Mouse (Mus musculus) layer of hippocampus, adult 9-10 months (tissue): Measurements from ENCODE around the gene Clrn2.

Source experiments
- DNase-seq: peaks from one replicate; pipeline ENCODE4 v3.0.0; 2022; ENCODE audit warnings: low spot score

Clrn2 gene

GRCm38 (mm10) chr5:45510071-45510470 lies 56.5 kb downstream of the Clrn2 start:
- DNase-seq: no peak

GRCm38 (mm10) chr5:45512908-45513307 lies 59.4 kb downstream of the Clrn2 start:
- DNase-seq: no peak

- DNase-seq: no peak
These were observed 60.0 kb downstream of the Clrn2 start for GRCm38 (mm10) chr5:45513511-45513910.
